Mouse (Mus musculus) left cerebral cortex, adult 2 months (tissue): ENCODE measurements around the gene Bpifa3. TPM values are rescaled to one million over a fixed set of nuclear protein-coding genes. Genes with fewer than 3 reads are reported as not detected.

Experiments
- DNase-seq, 2 experiments: peaks; one replicate each; pipeline ENCODE4 v3.0.0; 2021 to 2022; ENCODE audit warnings: low spot score in 2 of 2, mixed read lengths in 1 of 2; ENCODE audit errors: extremely low spot score in 1 of 2
- H3K27ac ChIP-seq: fragments of 200-600 bp; 2 replicates; pipeline ENCODE4 v1.8.1; 2022
- H3K4me3 ChIP-seq: fragments of 200-600 bp; 2 replicates; pipeline ENCODE4 v1.8.1; 2022
- CTCF ChIP-seq: fragments of 200-600 bp; IDR thresholded peaks from 2 replicates; pipeline ENCODE4 v1.8.1; 2022; ENCODE audit warnings: antibody characterized with exemption, mild to moderate bottlenecking, moderate library complexity
- intact Hi-C: fragments of 180-260 bp; cut with DNase I; formaldehyde crosslinking; loops from one replicate; pipeline ENCODE4 v1.15.1; 2025
- total RNA-seq, 2 experiments: library from RNA; stranded (reverse); gene quantifications; 2 replicates each; pipeline ENCODE4 v1.2.3; 2021

Bpifa3 gene
- total RNA-seq, 2 experiments from 2014 or later, result not detected

GRCm38 (mm10) chr2:154185319-154185718 lies 55.2 kb downstream of the Bpifa3 start:
- TF ChIP-seq CTCF, result no peak
- DNase-seq, result no peak
- intact Hi-C loops, result no loop called here
- Histone ChIP-seq H3K27ac (peak overlapping the region; percentile 10; the same call in 1 of the 2 replicates), H3K4me3 (no peak overlapping the region)

GRCm38 (mm10) chr2:154185748-154186147 lies 55.6 kb downstream of the Bpifa3 start:
- no peak overlapping the region for H3K4me3 ChIP-seq
- H3K27ac ChIP-seq, result peak overlapping the region; percentile 10; the same call in 1 of the 2 replicates
- intact Hi-C loops, result no loop called here
- no peak for DNase-seq
- no peak for TF ChIP-seq CTCF

GRCm38 (mm10) chr2:154187468-154187867 lies 57.3 kb downstream of the Bpifa3 start:
- DNase-seq, result no peak
- intact Hi-C loops, result no loop called here
- Histone ChIP-seq H3K27ac (no peak overlapping the region), H3K4me3 (no peak overlapping the region)
- TF ChIP-seq CTCF, result peak; percentile 40

Other genes starting within 250 kb of the Bpifa3 start
- not detected for gene Bpifb6, start 229.9 kb upstream of the Bpifa3 start, total RNA-seq
- gene Bpifb3, start 212.1 kb upstream of the Bpifa3 start, total RNA-seq, result not detected
- gene Bpifb4, start 192.1 kb upstream of the Bpifa3 start, total RNA-seq, result not detected
- gene Bpifa6, start 155.4 kb upstream of the Bpifa3 start, total RNA-seq, result not detected
- not detected for gene Bpifa2, start 122.1 kb upstream of the Bpifa3 start, total RNA-seq
- gene Bpifa1, start 12.5 kb downstream of the Bpifa3 start, total RNA-seq, result not detected
- not detected for gene Bpifa5, start 32.3 kb downstream of the Bpifa3 start, total RNA-seq
- gene Bpifb1, start 60.5 kb downstream of the Bpifa3 start, total RNA-seq, result under 1 TPM in 1 of 2 experiments, not detected in 1; 0.50 TPM
- not detected for gene Bpifb5, start 93.4 kb downstream of the Bpifa3 start, total RNA-seq
- gene Bpifb9a, start 127.5 kb downstream of the Bpifa3 start, total RNA-seq, result not detected
- gene Bpifb9b, start 176.9 kb downstream of the Bpifa3 start, total RNA-seq, result not detected
- gene Cdk5rap1, start 242.7 kb downstream of the Bpifa3 start, total RNA-seq, result 10 to 100 TPM; 11.5 to 14.3 TPM